Mouse (Mus musculus) embryonic fibroblast, embryonic 13.5 days (primary cell): ENCODE data around the gene Prkaa1. TPM values are rescaled to one million over a fixed set of nuclear protein-coding genes. Genes with fewer than 3 reads are reported as not detected.

Source experiments
- H3K27ac ChIP-seq: 2 replicates; pipeline ENCODE4 v1.5.1; 2012; ENCODE audit warnings: low read length, control low read depth, inconsistent platforms; ENCODE audit not compliant: insufficient read depth
- H3K4me1 ChIP-seq: 2 replicates; pipeline ENCODE4 v1.6.1; 2011; ENCODE audit warnings: low read length; ENCODE audit not compliant: control insufficient read depth, insufficient read depth
- H3K4me3 ChIP-seq: 2 replicates; pipeline ENCODE4 v1.5.1; 2011; ENCODE audit warnings: mild to moderate bottlenecking, control low read depth, low read length; ENCODE audit not compliant: insufficient read depth
- CTCF ChIP-seq: IDR thresholded peaks from 2 replicates; pipeline ENCODE4 v1.5.1; 2011; ENCODE audit warnings: mild to moderate bottlenecking, control low read depth, low read length, moderate library complexity, borderline replicate concordance; ENCODE audit not compliant: insufficient read depth
- POLR2A ChIP-seq: IDR thresholded peaks from 2 replicates; pipeline ENCODE4 v1.6.1; 2011; ENCODE audit warnings: low read depth, mild to moderate bottlenecking, control low read depth, low read length, moderate library complexity
- polyA plus RNA-seq: library from polyadenylated mRNA; stranded (reverse); fragments of >200 nt; gene quantifications from 2 replicates; pipeline ENCODE4 v1.2.4, GENCODE M21; 2011; ENCODE audit warnings: low read depth; ENCODE audit not compliant: missing spikeins, insufficient read length

Gene Prkaa1
- polyA plus RNA-seq, 1 experiment = 32.0 TPM

DNA sequence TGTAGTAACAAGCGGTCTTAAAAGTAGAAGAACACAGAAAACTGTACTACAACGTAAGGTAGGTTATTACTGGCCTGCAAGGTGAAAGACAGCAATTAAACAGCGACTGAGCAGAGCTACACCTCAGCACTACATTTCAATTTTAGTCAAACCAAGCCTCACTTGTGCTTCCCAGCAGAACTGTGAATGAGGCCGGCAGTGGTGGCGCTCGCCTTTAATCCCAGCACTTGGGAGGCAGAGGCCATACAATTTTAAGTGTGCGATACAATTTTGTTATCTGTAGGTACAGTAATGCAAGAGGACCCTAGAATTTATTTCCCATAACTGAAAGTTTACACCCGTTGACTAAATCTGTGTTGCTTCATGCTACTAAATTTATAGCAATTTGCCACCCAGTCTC lies 28.5 kb upstream of the Prkaa1 start:
- no peak for TF ChIP-seq CTCF
- TF ChIP-seq POLR2A = no peak
- H3K4me3 ChIP-seq = peak overlapping the region; percentile 30
- no peaks in the 10 kb centered on the region for H3K4me1 ChIP-seq
- peak overlapping the region; percentile 83 for H3K27ac ChIP-seq

DNA sequence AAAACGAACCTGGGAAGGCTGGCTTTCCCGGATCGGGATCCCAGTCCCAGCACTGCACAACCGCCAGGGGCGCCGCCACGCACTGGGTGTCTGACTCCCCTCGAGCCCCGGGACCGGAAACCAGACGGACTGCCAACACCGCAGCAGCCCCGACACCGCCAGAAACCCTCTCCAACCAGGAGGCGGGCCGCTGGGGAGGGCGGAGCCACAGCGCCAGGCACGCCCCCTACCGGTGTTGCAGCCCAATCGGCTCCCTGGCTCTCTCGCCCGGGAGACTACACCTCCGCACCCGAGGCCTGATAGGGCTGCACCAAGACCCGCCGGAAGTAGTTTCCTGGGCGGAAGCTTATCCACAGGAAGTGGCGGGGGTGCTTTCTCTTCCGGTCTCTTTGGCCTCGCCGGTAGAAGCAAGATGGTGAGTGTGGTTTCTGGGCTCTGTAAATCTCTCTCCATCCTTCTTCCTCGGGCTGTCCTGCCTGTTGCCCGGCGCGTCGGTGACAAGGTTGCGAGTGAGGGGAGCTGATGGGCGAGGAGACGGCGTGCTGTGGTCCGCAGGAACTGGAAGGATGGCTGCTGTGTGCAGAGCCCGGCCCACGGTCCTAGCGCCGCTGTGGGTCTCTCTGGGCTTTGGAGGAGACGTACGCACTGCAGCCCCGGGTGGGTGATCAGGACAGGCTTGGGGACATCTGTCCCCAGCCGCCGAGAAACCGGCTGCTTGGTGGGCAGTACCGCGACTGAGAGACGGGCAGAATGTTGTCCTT lies 27.2 kb upstream of the Prkaa1 start, which contains the start of gene Rpl37:
TSS of gene Rpl37 (plus strand) at position 376 of the 761 bp plus-strand sequence.
- 0 out of 2 replicates have a peak, but pooled peaks have one; percentile 32 for TF ChIP-seq CTCF
- peak; percentile 72 for TF ChIP-seq POLR2A
- Histone ChIP-seq H3K27ac (peak within 1 kb of the TSS; percentile 83), H3K4me3 (peak within 1 kb of the TSS; percentile 97), H3K4me1 (no peaks in the 10 kb centered on the region)

DNA sequence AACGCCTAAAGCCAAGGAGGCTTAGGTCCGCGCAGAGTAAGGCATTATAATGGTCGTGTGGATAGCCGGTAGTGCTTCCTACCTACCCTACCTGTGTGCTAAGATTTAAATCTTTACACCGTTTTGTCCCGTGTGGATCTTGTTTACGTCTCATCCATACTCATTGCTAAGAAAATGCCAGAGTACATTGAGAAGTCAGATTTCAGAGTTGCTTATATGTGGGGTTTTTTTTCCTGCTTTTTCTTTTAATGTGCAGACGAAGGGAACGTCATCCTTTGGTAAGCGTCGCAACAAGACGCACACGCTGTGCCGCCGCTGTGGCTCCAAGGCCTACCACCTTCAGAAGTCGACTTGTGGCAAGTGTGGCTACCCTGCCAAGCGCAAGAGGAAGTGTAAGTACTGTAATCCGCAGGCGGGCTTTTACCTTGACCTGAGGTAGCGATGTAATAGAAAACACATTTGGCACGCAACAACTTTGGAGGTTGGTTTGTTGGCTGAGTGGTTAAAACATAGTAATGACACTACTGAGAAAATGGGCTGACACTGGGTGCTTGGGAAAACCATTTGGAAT lies 26.5 kb upstream of the Prkaa1 start:
- H3K27ac ChIP-seq = peak overlapping the region; percentile 73
- H3K4me1 ChIP-seq = no peaks in the 10 kb centered on the region
- TF ChIP-seq POLR2A (no peak), CTCF (no peak)
- H3K4me3 ChIP-seq = peak overlapping the region; percentile 97

DNA sequence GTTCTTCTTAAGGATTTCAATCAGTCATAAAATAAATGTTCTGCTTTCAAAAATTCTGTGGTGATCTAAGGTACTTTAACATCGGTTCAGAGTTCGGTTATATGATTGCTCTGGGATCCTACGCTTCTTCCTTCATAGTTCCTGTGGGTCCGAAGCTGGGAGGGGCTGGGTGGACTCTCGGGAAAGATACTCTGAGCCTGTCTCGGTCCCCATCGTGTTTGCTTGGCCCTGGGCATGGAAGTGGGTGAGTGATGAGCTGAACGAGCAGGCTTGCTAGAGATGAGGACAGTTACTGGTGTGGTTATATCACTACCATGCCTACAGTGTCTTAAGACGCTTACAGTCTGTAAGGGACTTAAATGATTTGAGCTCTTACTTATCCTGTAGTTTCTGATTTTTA lies 25.0 kb upstream of the Prkaa1 start:
- H3K4me1 ChIP-seq = no peaks in the 10 kb centered on the region
- no peak overlapping the region for H3K27ac ChIP-seq
- TF ChIP-seq CTCF = no peak
- TF ChIP-seq POLR2A = no peak
- H3K4me3 ChIP-seq = peak overlapping the region; percentile 26

DNA sequence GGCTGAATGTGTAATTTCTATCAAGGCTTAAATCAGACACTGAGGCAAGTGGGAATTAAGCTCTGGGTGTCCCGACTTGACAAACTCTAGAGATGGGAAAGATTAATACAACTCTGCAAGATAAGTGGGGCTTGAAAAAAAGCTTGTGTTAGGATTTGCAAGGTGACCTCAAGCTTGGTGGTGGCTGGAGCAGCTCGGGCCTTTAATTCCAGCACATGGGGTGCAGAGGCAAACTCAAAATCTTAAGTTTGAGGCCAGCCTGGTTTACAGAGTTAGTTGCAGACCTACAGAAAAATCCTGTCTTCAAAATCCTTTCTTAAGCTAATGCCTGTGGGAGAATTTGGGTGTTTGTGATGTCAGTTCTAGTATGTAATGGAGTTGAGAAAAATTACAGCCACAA lies 24.5 kb upstream of the Prkaa1 start:
- Histone ChIP-seq H3K4me1 (no peaks in the 10 kb centered on the region), H3K4me3 (no peak overlapping the region; the same call in 1 of the 2 replicates), H3K27ac (no peak overlapping the region)
- TF ChIP-seq CTCF = no peak
- TF ChIP-seq POLR2A = no peak

DNA sequence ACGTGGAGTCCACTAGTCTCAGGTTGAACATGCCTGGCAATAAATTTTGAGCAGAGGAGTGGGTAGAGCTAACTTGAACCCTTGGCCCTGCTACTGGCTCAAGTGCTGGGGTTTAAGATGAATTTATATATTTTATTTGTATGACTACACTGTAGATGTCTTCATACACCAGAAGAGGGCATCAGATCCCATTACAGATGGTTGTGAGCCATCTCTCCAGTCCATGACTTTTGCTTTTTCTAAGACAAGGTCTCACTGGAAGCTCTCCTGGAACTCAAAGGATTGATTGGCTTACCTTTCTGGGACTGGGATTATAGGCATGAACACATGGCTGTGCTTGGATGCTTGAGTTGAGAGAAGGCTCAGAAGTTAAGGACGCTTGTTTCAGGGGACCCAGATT lies 24.0 kb upstream of the Prkaa1 start:
- Histone ChIP-seq H3K4me3 (no peak overlapping the region), H3K4me1 (no peaks in the 10 kb centered on the region), H3K27ac (no peak overlapping the region)
- no peak for TF ChIP-seq CTCF
- TF ChIP-seq POLR2A = 0 out of 2 replicates have a peak, but pooled peaks have one; percentile 13

DNA sequence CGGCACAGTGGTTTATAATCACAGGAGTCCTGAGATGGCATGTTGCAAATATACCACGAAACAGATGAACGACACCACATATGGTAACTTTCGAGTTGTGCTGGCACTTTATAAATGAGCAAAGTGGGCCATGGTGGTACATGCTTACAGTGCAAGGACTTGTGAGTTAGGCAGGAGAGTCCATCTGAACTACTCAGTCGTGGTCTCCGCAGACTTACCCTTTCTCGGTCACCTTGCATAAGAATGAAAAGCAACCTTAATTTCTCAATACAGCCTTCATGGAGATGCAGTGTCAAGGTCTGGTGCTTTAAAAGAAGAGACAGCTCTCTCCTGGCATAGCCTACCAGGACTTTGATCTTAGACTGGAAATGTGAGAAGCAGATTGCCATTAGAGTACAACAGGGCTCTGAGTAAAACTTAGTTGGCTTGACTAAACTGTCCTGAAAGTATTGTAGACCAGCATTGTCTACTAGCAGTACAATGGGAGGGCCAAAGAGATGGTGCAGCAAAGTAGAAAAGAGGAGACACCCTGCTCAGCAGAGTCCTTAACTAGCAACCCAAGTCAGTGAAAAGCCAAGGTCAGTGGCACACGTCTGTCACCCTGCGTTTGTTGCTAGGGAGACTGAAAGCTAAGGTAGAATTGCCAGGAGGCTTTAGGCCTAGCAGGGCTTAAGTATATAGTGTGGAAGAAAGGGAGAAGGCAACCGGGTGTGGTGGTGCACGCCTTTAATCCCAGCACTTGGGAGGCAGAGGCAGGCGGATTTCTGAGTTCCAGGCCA lies 21.9 kb upstream of the Prkaa1 start:
- Histone ChIP-seq H3K4me1 (no peaks in the 10 kb centered on the region), H3K27ac (no peak overlapping the region), H3K4me3 (no peak overlapping the region)
- TF ChIP-seq CTCF = no peak
- no peak; the same call in none of the 2 replicates for TF ChIP-seq POLR2A

DNA sequence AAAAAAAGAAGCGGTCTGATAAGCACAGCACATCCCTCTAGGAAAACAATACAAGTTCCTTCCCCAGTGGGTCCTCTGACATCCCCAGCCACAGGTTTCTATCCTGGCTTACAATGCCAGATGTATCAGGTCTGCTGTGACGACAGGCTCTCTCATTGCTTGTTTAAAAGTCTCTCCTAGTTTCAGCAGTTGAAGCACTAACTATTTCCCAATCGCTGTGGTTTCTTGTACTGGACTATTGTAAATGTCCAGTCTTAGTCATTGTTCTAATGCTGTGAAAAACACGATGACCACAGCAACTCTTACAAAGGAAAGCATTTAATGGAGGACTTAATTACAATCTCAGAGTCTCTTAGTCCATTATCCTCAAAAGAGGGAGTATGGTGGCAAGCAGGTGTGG lies 17.2 kb upstream of the Prkaa1 start:
- H3K4me1 ChIP-seq = peaks cover 4% of the 10 kb centered on the region; the same call in 1 of the 2 replicates
- no peak for TF ChIP-seq POLR2A
- no peak for TF ChIP-seq CTCF
- peak overlapping the region; percentile 52 for H3K27ac ChIP-seq
- H3K4me3 ChIP-seq = no peak overlapping the region

DNA sequence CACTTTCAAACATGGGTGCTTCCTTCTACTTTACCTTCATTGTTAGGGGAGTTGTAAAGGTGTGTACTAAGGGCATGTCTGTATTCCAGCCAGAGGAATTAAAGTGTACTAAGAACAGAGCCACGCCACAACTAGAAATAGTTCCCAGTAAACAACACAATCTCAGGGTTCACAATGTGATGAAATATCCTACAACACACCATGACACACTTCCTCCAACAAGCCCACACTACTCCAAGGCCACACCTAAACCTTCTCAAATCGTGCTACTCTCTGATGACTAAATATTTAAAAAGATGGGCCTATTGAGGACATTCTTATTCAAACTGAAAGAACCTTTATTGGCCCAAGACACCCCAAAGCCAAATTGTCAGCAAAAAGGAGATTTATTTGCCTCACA lies 16.2 kb upstream of the Prkaa1 start:
- Histone ChIP-seq H3K4me3 (no peak overlapping the region), H3K27ac (peak overlapping the region; percentile 2; the same call in 1 of the 2 replicates), H3K4me1 (peaks cover 4% of the 10 kb centered on the region; the same call in 1 of the 2 replicates)
- TF ChIP-seq CTCF (no peak), POLR2A (no peak)

DNA sequence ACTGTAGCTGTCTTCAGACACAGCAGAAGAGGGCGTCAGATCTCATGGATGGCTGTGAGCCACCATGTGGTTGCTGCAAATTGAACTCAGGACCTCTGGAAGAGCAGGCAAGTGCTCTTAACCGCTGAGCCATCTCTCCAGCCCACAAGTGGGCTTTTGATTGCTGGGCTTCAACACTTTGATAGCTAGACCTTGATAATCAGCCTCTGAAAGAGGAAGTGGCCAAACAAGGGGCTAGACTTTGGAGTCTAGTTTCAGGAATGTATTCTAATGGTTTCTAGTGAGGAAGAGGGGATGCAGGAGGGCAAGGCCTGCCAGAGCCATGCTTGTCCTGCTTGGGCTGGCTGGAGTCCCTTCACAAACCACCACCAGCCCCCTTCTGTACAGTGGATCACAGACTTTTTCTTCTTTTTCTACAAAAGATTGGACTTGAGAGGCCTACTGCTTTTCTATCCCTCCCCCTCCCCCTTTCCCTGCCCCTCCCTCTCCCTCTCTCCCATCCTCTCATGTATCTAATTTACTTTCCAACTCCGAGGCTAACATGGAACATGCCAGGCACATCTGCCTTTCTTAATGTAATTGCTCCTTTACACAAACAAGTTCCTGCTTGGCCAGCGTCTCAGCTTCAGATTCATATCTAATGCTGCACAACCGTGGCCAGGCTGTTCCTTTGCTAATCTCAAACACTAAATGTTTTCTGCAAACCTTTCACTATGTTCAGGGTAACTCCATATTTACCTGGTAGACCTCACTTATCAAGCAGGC lies 15.3 kb upstream of the Prkaa1 start:
- Histone ChIP-seq H3K4me1 (peaks cover 4% of the 10 kb centered on the region; the same call in 1 of the 2 replicates), H3K27ac (no peak overlapping the region), H3K4me3 (no peak overlapping the region)
- no peak for TF ChIP-seq POLR2A
- TF ChIP-seq CTCF = no peak
